Mouse (Mus musculus) hindbrain, embryonic 14.5 days (tissue): ENCODE measurements around the gene Ctsw. TPM values are rescaled to one million over a fixed set of nuclear protein-coding genes. Genes with fewer than 3 reads are reported as not detected.

Source experiments
- ATAC-seq: fragments of 200-750 bp; cut with Nextera tagmentation; 2 replicates; pipeline ENCODE4 v1.8.0; 2017; ENCODE audit warnings: moderate number of reproducible peaks, mild to moderate bottlenecking, moderate TSS enrichment, moderate library complexity; ENCODE audit not compliant: low FRiP score
- DNase-seq: peaks from one replicate; pipeline ENCODE4 v3.0.0-alpha.2; 2015; ENCODE audit warnings: low spot score
- H3K27ac ChIP-seq: fragments of 300-500 bp; sonication (generic); 2 replicates; pipeline ENCODE4 v1.5.1; 2014; ENCODE audit warnings: mild to moderate bottlenecking, moderate library complexity
- H3K27me3 ChIP-seq: fragments of 300-500 bp; sonication (generic); 2 replicates; pipeline ENCODE4 v1.6.1; 2014; ENCODE audit warnings: mild to moderate bottlenecking, low read length, mixed read lengths; ENCODE audit not compliant: control insufficient read depth, insufficient read depth
- H3K36me3 ChIP-seq: fragments of 300-500 bp; sonication (generic); replicated peaks from 2 replicates; pipeline ENCODE4 v1.6.1; 2014; ENCODE audit not compliant: control insufficient read depth, insufficient read depth
- H3K4me1 ChIP-seq: fragments of 300-500 bp; sonication (generic); replicated peaks from 2 replicates; pipeline ENCODE4 v1.6.1; 2014; ENCODE audit warnings: antibody characterized with exemption, low read length, mixed read lengths; ENCODE audit not compliant: control insufficient read depth, insufficient read depth
- H3K4me2 ChIP-seq: fragments of 300-500 bp; sonication (generic); replicated peaks from 2 replicates; pipeline ENCODE4 v1.6.1; 2014; ENCODE audit warnings: mild to moderate bottlenecking, moderate library complexity
- H3K4me3 ChIP-seq: fragments of 300-500 bp; sonication (generic); replicated peaks from 2 replicates; pipeline ENCODE4 v1.5.1; 2014; ENCODE audit warnings: mild to moderate bottlenecking, low read length
- H3K9ac ChIP-seq: fragments of 300-500 bp; sonication (generic); 2 replicates; pipeline ENCODE4 v1.6.1; 2014
- H3K9me3 ChIP-seq: fragments of 300-500 bp; sonication (generic); 2 replicates; pipeline ENCODE4 v1.6.1; 2016; ENCODE audit warnings: low read length; ENCODE audit not compliant: control insufficient read depth
- WGBS: fragments of 180-500 bp; shearing (Covaris S2); extraction: QIAGEN DNeasy Blood & Tissue Kit; methylation state at CpG from one replicate; pipeline ENCODE4 v1.1.7; 2014; 5-methylcytosine and 5-hydroxymethylcytosine counted together
- polyA plus RNA-seq: library from polyadenylated mRNA; unstranded; fragments of >200 nt; fragmentation: Nextera tagmentation; extraction: Ambion mirVana; gene quantifications from 2 replicates; pipeline ENCODE4 v1.2.1, GENCODE M21; 2014

The Ctsw gene
- polyA plus RNA-seq, 1 experiment from 2014 or later: 5.4 TPM

DNA sequence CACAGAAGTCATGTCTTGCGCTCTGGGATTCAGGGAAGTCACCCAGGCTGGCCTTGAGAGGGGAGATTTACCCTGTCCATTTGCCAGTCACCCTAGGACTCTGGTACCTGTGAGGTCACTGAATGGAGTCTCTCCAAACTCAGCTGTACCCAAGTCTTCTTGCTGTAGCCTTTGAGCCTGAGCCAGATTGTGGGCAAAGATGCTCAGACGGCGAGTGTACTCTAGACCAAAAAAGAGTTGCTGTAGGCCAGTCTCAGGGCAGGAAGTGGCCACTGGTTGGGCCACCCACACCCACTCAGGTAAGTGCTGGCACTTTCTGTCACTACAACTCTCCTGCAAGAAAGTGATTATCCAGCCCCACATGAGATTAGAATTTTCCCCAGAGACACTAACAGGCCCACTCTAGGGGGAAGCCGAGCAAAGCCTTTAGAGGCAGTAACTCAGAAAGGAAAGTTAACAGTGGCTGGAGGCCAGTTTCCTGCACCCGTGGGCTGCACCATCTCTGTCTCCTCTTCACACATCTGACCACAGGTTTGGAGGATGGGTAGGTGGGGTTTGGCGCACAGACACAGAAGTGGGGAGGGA lies 1.3 kb downstream of the Ctsw start:
- ATAC-seq (no peak), DNase-seq (no peak)
- H3K4me2 ChIP-seq: no peak overlapping the region

GRCm38 (mm10) chr19:5465037-5465436 lies 3.3 kb downstream of the Ctsw start:
- Histone ChIP-seq H3K36me3 (peaks cover 60% of the 10 kb centered on the region), H3K9ac (no peak overlapping the region), H3K27ac (no peak overlapping the region), H3K4me1 (peaks cover 19% of the 10 kb centered on the region), H3K9me3 (no peaks in the 10 kb centered on the region), H3K4me2 (no peak overlapping the region), H3K27me3 (no peaks in the 10 kb centered on the region), H3K4me3 (no peak overlapping the region)
- no peak for DNase-seq
- WGBS: 94% methylated on average over 8 of the region's 8 CpGs
- ATAC-seq: no peak

More for the DNA sequence above, 1.3 kb downstream of the Ctsw start:
- 96% methylated on average over 6 of the region's 6 CpGs for WGBS
- peaks cover 8% of the 10 kb centered on the region; the same call in 1 of the 2 replicates for H3K4me1 ChIP-seq
- no peaks in the 10 kb centered on the region for H3K9me3 ChIP-seq
- no peak overlapping the region for H3K4me3 ChIP-seq
- H3K27me3 ChIP-seq: no peaks in the 10 kb centered on the region
- H3K9ac ChIP-seq: no peak overlapping the region
- H3K36me3 ChIP-seq: peaks cover 56% of the 10 kb centered on the region
- no peak overlapping the region for H3K27ac ChIP-seq

GRCm38 (mm10) chr19:5463791-5464562 lies 4.3 kb downstream of the Ctsw start:
- peak overlapping the region; percentile 56 for H3K9ac ChIP-seq
- ATAC-seq (peak; percentile 32; the same call in 1 of the 2 replicates), DNase-seq (peak; percentile 78)
- peaks cover 24% of the 10 kb centered on the region for H3K4me1 ChIP-seq
- H3K4me3 ChIP-seq: peak overlapping the region; percentile 22
- 40% methylated on average over 15 of the region's 15 CpGs for WGBS
- no peaks in the 10 kb centered on the region for H3K27me3 ChIP-seq
- H3K27ac ChIP-seq: peak overlapping the region; percentile 59
- peak overlapping the region; percentile 48 for H3K4me2 ChIP-seq
- H3K36me3 ChIP-seq: peaks cover 60% of the 10 kb centered on the region
- H3K9me3 ChIP-seq: no peaks in the 10 kb centered on the region

- DNase-seq (no peak), ATAC-seq (no peak)
- WGBS: 90% methylated on average over 9 of the region's 9 CpGs
- Histone ChIP-seq H3K36me3 (peaks cover 60% of the 10 kb centered on the region), H3K27me3 (no peaks in the 10 kb centered on the region), H3K9ac (no peak overlapping the region), H3K4me1 (peaks cover 24% of the 10 kb centered on the region), H3K27ac (no peak overlapping the region), H3K4me2 (no peak overlapping the region), H3K9me3 (no peaks in the 10 kb centered on the region), H3K4me3 (no peak overlapping the region)
Observed at GRCm38 (mm10) chr19:5463212-5463611, 5.1 kb downstream of the Ctsw start.

DNA sequence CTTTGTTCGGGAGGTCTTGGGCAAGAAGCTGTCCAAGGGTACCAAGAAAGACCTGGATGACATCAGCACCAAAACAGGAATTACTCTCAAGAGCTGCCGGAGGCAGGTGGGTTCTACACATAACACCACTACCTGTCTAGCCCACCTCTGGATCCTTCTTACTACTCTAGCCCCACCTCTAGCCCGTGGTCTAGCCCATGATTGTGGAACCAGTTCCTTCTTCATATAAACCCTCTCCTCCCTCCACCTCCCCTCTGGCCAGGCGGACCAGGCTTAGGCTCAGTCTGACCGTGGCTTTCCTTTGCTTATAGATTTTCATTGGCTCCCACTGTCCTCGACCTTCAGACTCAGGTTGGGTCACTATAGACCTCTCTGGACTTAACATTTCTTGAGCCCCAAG lies 6.9 kb downstream of the Ctsw start:
- no peak for DNase-seq
- peak overlapping the region; percentile 82 for H3K9ac ChIP-seq
- H3K4me1 ChIP-seq: peaks cover 32% of the 10 kb centered on the region
- no peak overlapping the region; the same call in 1 of the 2 replicates for H3K27ac ChIP-seq
- WGBS: 86% methylated on average over 6 of the region's 6 CpGs
- H3K27me3 ChIP-seq: no peaks in the 10 kb centered on the region
- H3K4me3 ChIP-seq: peak overlapping the region; percentile 69
- ATAC-seq: no peak
- peak overlapping the region; percentile 95 for H3K4me2 ChIP-seq
- no peaks in the 10 kb centered on the region for H3K9me3 ChIP-seq
- H3K36me3 ChIP-seq: peaks cover 42% of the 10 kb centered on the region

- Histone ChIP-seq H3K27ac (peak within 1 kb of the TSS; percentile 73), H3K36me3 (peaks cover 34% of the 10 kb centered on the region), H3K4me2 (peak within 1 kb of the TSS; percentile 95), H3K9me3 (no peaks in the 10 kb centered on the region), H3K9ac (peak within 1 kb of the TSS; percentile 82), H3K4me3 (peak within 1 kb of the TSS; percentile 69), H3K4me1 (peaks cover 41% of the 10 kb centered on the region), H3K27me3 (no peaks in the 10 kb centered on the region)
- WGBS: under 1% methylated on average over 32 of the region's 32 CpGs
- peak; percentile 75 for ATAC-seq
- DNase-seq: peak; percentile 96
Observed at GRCm38 (mm10) chr19:5460465-5460911, 7.8 kb downstream of the Ctsw start, which contains the start of gene Fibp. Fibp (plus strand) TSS chr19:5460615.

GRCm38 (mm10) chr19:5459896-5460295 lies 8.4 kb downstream of the Ctsw start:
- 26% methylated on average over 3 of the region's 3 CpGs for WGBS
- peaks cover 28% of the 10 kb centered on the region for H3K36me3 ChIP-seq
- H3K9ac ChIP-seq: peak overlapping the region; percentile 82
- H3K4me1 ChIP-seq: peaks cover 47% of the 10 kb centered on the region
- H3K27ac ChIP-seq: peak overlapping the region; percentile 73
- H3K4me3 ChIP-seq: peak overlapping the region; percentile 69
- no peaks in the 10 kb centered on the region for H3K9me3 ChIP-seq
- H3K4me2 ChIP-seq: peak overlapping the region; percentile 95
- ATAC-seq (no peak), DNase-seq (no peak)
- H3K27me3 ChIP-seq: no peaks in the 10 kb centered on the region

- WGBS: 68% methylated on average over 7 of the region's 7 CpGs
- Histone ChIP-seq H3K4me1 (peaks cover 42% of the 10 kb centered on the region), H3K4me2 (no peak overlapping the region)
Observed at GRCm38 (mm10) chr19:5459019-5459418, 9.3 kb downstream of the Ctsw start.

DNA sequence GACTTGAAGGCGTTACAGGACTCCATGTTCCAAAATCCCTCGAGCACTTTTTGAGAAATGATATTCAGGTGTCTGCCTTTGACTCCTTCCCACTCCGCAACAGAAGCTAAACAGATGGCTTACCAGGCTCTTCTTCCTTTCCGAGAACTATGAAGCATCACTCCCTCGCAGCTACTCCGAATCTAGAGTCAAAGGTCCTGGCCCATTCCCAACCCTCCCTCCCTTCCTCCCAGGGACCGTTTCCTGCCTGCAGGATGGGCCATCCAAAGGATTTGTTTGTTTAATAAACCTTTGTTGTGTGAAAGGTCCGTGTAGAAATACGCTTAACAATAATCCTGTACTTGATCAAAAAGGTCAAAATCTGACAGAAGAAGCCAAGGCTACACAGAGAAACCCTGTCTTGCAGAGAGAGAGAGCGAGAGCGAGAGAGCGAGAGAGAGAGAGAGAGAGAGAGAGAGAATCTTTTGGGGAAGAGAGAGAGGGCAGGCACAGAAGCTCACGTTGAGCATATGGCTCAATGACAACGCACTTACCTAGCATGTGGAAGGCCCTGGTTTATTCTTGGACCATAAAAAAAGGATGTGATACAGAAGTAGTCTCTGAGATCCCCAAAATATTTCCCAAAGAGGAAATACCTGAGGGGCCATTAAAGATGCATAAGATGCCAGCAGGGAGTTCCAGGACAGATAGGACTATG lies 10.4 kb downstream of the Ctsw start, which contains the start of gene Ccdc85b:
Gene Ccdc85b, minus strand, starts transcription at position 149 of the 697 bp plus-strand sequence.
- H3K9ac ChIP-seq: peak within 1 kb of the TSS; percentile 81
- WGBS: 12% methylated on average over 14 of the region's 14 CpGs
- peak within 1 kb of the TSS; percentile 94 for H3K27ac ChIP-seq
- H3K4me1 ChIP-seq: peaks cover 40% of the 10 kb centered on the region
- H3K9me3 ChIP-seq: no peaks in the 10 kb centered on the region
- ATAC-seq: 0 out of 2 replicates have a peak, but pooled peaks have one; percentile 0
- H3K27me3 ChIP-seq: no peaks in the 10 kb centered on the region
- peaks cover 27% of the 10 kb centered on the region for H3K36me3 ChIP-seq
- DNase-seq: no peak
- H3K4me3 ChIP-seq: peak within 1 kb of the TSS; percentile 70
- H3K4me2 ChIP-seq: peak within 1 kb of the TSS; percentile 94

More at GRCm38 (mm10) chr19:5459019-5459418, 9.3 kb downstream of the Ctsw start:
- Histone ChIP-seq H3K27me3 (no peaks in the 10 kb centered on the region), H3K9me3 (no peaks in the 10 kb centered on the region), H3K27ac (no peak overlapping the region), H3K9ac (no peak overlapping the region), H3K4me3 (no peak overlapping the region), H3K36me3 (peaks cover 28% of the 10 kb centered on the region)
- ATAC-seq: no peak
- DNase-seq: no peak
